Mouse (Mus musculus) CH12.LX (cell line): ENCODE data around the gene Atg10. TPM values are rescaled to one million over a fixed set of nuclear protein-coding genes. Genes with fewer than 3 reads are reported as not detected.

Source experiments
- DNase-seq: peaks from one replicate; pipeline ENCODE4 v3.0.0-alpha.2; 2013; ENCODE audit errors: extremely low read depth
- H3K27ac ChIP-seq: 2 replicates; pipeline ENCODE4 v1.5.1; 2012; ENCODE audit warnings: low read depth, mild to moderate bottlenecking, control low read depth, moderate library complexity; ENCODE audit not compliant: insufficient read depth
- H3K27me3 ChIP-seq: replicated peaks from 2 replicates; pipeline ENCODE3; 2012; ENCODE audit warnings: inconsistent platforms
- H3K36me3 ChIP-seq, 2 experiments: replicated peaks in 1 of 2; 2 replicates each; pipeline versions ENCODE3 to v1.6.1; 2012; ENCODE audit warnings: inconsistent platforms in 1 of 2, low read length in 1 of 2, mild to moderate bottlenecking in 1 of 2, mixed read lengths in 1 of 2, moderate library complexity in 1 of 2; ENCODE audit not compliant: control insufficient read depth in 1 of 2, insufficient read depth in 1 of 2
- H3K4me1 ChIP-seq, 2 experiments: 2 replicates each; pipeline ENCODE4 v1.6.1; 2012; ENCODE audit warnings: inconsistent platforms in 1 of 2, moderate library complexity in 1 of 2; ENCODE audit not compliant: insufficient read depth in 2 of 2, control insufficient read depth in 1 of 2
- H3K4me2 ChIP-seq: 2 replicates; pipeline ENCODE4 v1.6.1; 2012; ENCODE audit warnings: low read depth, mild to moderate bottlenecking, control low read depth; ENCODE audit not compliant: poor library complexity, insufficient read depth, severe bottlenecking
- H3K4me3 ChIP-seq, 3 experiments: fragments of 150-350 bp in 1 of 3; sonication (generic) in 1 of 3; replicated peaks in 1 of 3; 2 replicates each; pipeline versions ENCODE3 to v1.5.1; 2011 to 2012; ENCODE audit warnings: low read depth in 2 of 3, low read length in 2 of 3, mild to moderate bottlenecking in 2 of 3, moderate library complexity in 2 of 3, control low read depth in 1 of 3, improper control_type of control experiment in 1 of 3, inconsistent platforms in 1 of 3, mixed read lengths in 1 of 3; ENCODE audit not compliant: poor library complexity in 1 of 3
- H3K79me2 ChIP-seq: replicated peaks from 2 replicates; pipeline ENCODE4 v1.6.1; 2012; ENCODE audit warnings: mild to moderate bottlenecking, moderate library complexity; ENCODE audit not compliant: control insufficient read depth, poor library complexity, insufficient read depth, severe bottlenecking; ENCODE audit errors: extremely low read depth
- H3K9ac ChIP-seq: 2 replicates; pipeline ENCODE4 v1.6.1; 2012; ENCODE audit warnings: low read depth, mild to moderate bottlenecking, control low read depth, moderate library complexity; ENCODE audit not compliant: insufficient read depth
- H3K9me3 ChIP-seq: replicated peaks from 2 replicates; pipeline ENCODE3; 2012; ENCODE audit warnings: low read length, inconsistent platforms, mixed read lengths
- CTCF ChIP-seq, 2 experiments: IDR thresholded peaks in 1 of 2; conservative IDR thresholded peaks in 1 of 2; 2 replicates each; pipeline ENCODE4 v1.5.1; 2011 to 2012; ENCODE audit warnings: low read depth in 2 of 2, low read length in 2 of 2, improper control_type of control experiment in 1 of 2, inconsistent platforms in 1 of 2, mild to moderate bottlenecking in 1 of 2, moderate library complexity in 1 of 2
- E2F4 ChIP-seq: IDR thresholded peaks from 2 replicates; pipeline ENCODE4 v1.6.1; 2011; ENCODE audit warnings: low read depth, low read length, improper control_type of control experiment; ENCODE audit not compliant: insufficient replicate concordance
- ETS1 ChIP-seq: conservative IDR thresholded peaks from 2 replicates; pipeline ENCODE4 v1.6.1; 2012; ENCODE audit warnings: low read depth, mild to moderate bottlenecking, inconsistent platforms, low read length, improper control_type of control experiment, moderate library complexity
- GABPA ChIP-seq: IDR thresholded peaks from 2 replicates; pipeline ENCODE4 v1.6.1; 2012; ENCODE audit warnings: low read depth, low read length, improper control_type of control experiment, inconsistent platforms; ENCODE audit not compliant: insufficient replicate concordance
- HCFC1 ChIP-seq: IDR thresholded peaks from 2 replicates; pipeline ENCODE4 v1.6.1; 2012; ENCODE audit warnings: low read depth, mild to moderate bottlenecking, inconsistent platforms, low read length, improper control_type of control experiment
- JUN ChIP-seq: IDR thresholded peaks from 2 replicates; pipeline ENCODE4 v1.6.1; 2011; ENCODE audit warnings: low read depth, mild to moderate bottlenecking, low read length, improper control_type of control experiment, moderate library complexity; ENCODE audit not compliant: insufficient read depth
- JUND ChIP-seq: conservative IDR thresholded peaks from 2 replicates; pipeline ENCODE4 v1.6.1; 2011; ENCODE audit warnings: low read depth, low read length, improper control_type of control experiment
- KAT2A ChIP-seq: IDR thresholded peaks from 2 replicates; pipeline ENCODE4 v1.6.1; 2012; ENCODE audit warnings: low read length, improper control_type of control experiment, inconsistent platforms; ENCODE audit not compliant: insufficient replicate concordance
- MAFK ChIP-seq: IDR thresholded peaks from 2 replicates; pipeline ENCODE4 v1.6.1; 2011; ENCODE audit warnings: low read length, improper control_type of control experiment; ENCODE audit not compliant: insufficient replicate concordance
- MAX ChIP-seq: IDR thresholded peaks from 2 replicates; pipeline ENCODE4 v1.6.1; 2011; ENCODE audit warnings: low read length, improper control_type of control experiment
- MEF2A ChIP-seq: IDR thresholded peaks from 2 replicates; pipeline ENCODE4 v1.6.1; 2014; ENCODE audit warnings: low read depth, mild to moderate bottlenecking, inconsistent platforms, low read length, improper control_type of control experiment, borderline replicate concordance
- MYC ChIP-seq: IDR thresholded peaks from 2 replicates; pipeline ENCODE4 v1.6.1; 2011; ENCODE audit warnings: low read depth, mild to moderate bottlenecking, improper control_type of control experiment, low read length
- NELFE ChIP-seq: IDR thresholded peaks from 2 replicates; pipeline ENCODE4 v1.6.1; 2011; ENCODE audit warnings: low read depth, low read length, improper control_type of control experiment
- PAX5 ChIP-seq: IDR thresholded peaks from 2 replicates; pipeline ENCODE4 v1.6.1; 2012; ENCODE audit warnings: low read length, inconsistent platforms, mixed read lengths
- RCOR1 ChIP-seq: conservative IDR thresholded peaks from 2 replicates; pipeline ENCODE4 v1.6.1; 2012; ENCODE audit warnings: low read depth, mild to moderate bottlenecking, inconsistent platforms, low read length, improper control_type of control experiment
- TBP ChIP-seq: conservative IDR thresholded peaks from 2 replicates; pipeline ENCODE4 v1.6.1; 2011; ENCODE audit warnings: low read depth, low read length, improper control_type of control experiment
- UBTF ChIP-seq: IDR thresholded peaks from 2 replicates; pipeline ENCODE4 v1.6.1; 2012; ENCODE audit warnings: low read depth, mild to moderate bottlenecking, inconsistent platforms, low read length, improper control_type of control experiment, moderate library complexity
- ZC3H11A ChIP-seq: IDR thresholded peaks from 2 replicates; pipeline ENCODE4 v1.6.1; 2012; ENCODE audit warnings: low read depth, mild to moderate bottlenecking, inconsistent platforms, low read length, improper control_type of control experiment
- ZKSCAN1 ChIP-seq: IDR thresholded peaks from 2 replicates; pipeline ENCODE4 v1.6.1; 2012; ENCODE audit warnings: low read depth, inconsistent platforms, low read length, improper control_type of control experiment, borderline replicate concordance
- ZNF384 ChIP-seq: IDR thresholded peaks from 2 replicates; pipeline ENCODE4 v1.6.1; 2012; ENCODE audit warnings: low read depth, low read length, improper control_type of control experiment, inconsistent platforms
- dilution Hi-C: fragments of 300-500 bp; cut with MboI; formaldehyde crosslinking; loops from 2 replicates; pipeline ENCODE4 v1.14.3; 2020; ENCODE audit warnings: low sequenced_read_pairs; ENCODE audit not compliant: extremely low pct_unique_long_range_greater_than_20kb, extremely low pct_ligation_motif_present
- in situ Hi-C: fragments of 300-500 bp; cut with MboI; formaldehyde crosslinking; loops from 3 replicates; pipeline ENCODE4 v1.14.3; 2019; ENCODE audit warnings: low sequenced_read_pairs, low pct_ligation_motif_present, low pct_unique_long_range_greater_than_20kb, mixed read lengths
- polyA plus RNA-seq: library from polyadenylated mRNA; unstranded; fragments of >175 nt; gene quantifications from 2 replicates; pipeline ENCODE4 v1.2.1, GENCODE M21; 2012; ENCODE audit warnings: low read depth; ENCODE audit not compliant: insufficient read length
- total RNA-seq, 2 experiments: library from RNA; depleted of rRNA; stranded (reverse); fragments of 300-350 nt in 1 of 2; fragments of >200 nt in 1 of 2; gene quantifications; 2 replicates each; pipeline ENCODE4 v1.2.3; 2012 to 2014

Gene Atg10
- total and polyA plus RNA-seq, 3 experiments = 3.4 to 7.2 (median 4.2) TPM

DNA sequence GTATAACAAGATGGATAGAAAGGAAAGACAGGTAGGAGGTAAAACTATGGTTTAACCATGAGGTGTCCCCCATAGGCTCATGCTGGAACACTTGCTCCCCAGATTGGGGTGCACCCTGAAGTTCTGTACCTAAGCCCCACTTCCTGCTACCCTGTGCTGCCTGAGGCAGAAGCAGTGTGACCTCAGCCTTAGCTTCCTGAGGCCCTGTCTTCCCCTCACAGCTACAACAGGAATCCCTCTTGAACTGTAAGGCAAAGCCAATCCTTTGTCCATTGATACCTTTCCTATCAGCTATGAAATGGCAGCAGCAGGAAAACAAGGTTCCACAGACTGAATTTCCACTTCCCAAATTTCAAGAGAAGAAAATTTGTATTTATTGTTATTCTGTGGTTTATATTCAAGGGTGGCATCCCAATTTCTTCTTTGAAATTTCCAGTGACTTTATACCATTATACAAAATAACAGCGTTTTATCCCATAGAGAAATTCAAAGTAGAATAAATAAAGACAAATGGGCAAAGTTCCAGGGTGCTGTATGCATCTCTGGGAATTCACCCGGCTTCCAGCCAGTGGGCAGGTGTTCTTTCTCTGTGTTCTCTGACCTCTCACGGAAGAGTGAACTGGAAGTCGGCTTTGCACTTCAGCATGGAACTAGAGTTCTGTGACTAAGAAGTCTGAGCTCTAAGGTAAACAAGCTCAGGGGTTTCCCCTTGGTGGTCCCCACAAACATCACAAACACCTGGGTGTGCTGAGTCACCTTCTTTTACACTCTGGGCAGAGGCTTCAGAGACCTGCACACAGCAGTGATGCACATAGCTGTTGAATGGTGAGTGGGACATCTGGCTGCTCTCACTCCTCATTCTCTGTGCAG, 132.7 kb downstream of the Atg10 start:
- Histone ChIP-seq H3K9me3 (peaks cover 4% of the 10 kb centered on the region), H3K79me2 (no peaks in the 10 kb centered on the region), H3K4me2 (peak overlapping the region; percentile 22), H3K27me3 (no peaks in the 10 kb centered on the region), H3K4me1 (peaks cover 12 to 45% of the 10 kb centered on the region in 2 experiments), H3K27ac (no peak overlapping the region), H3K4me3 (no peak overlapping the region), H3K36me3 (no peaks in the 10 kb centered on the region), H3K9ac (no peak overlapping the region)
- in situ Hi-C loops (no loop called here), dilution Hi-C loops (no loop called here)
- no peak for TF ChIP-seq ZNF384
- TF ChIP-seq MAFK = peak; percentile 56; the same call in 1 of the 2 replicates
- no peak for TF ChIP-seq TBP
- peak; percentile 74 for TF ChIP-seq ETS1
- peak; percentile 78 for DNase-seq

DNA sequence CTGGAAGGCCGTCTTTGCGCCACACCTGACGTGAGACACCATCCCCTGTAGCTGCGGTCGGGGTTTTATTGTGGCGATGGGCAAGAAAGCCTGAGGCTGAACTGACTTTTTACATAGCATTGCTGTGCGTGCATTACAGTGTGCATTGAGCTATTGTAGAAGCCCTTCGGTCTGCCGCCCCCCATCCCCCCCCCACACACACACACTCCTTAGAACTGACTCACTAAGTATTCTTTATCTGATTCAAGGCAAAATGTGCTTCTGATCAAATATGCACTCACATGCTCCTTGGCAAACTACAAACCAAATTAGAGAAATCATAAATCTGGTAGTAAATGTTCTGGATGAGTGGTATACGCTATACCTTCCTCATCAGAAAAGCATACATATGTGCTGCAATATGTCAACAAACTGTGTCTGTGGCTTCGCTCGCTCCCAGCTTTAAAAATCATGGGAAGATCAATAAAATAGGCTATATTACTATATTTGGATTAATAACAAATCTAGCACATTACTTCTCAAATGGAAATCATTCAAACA, 137.3 kb downstream of the Atg10 start:
- in situ Hi-C loops = no loop called here
- Histone ChIP-seq H3K9me3 (peaks cover 4% of the 10 kb centered on the region), H3K4me3 (no peak overlapping the region), H3K79me2 (no peaks in the 10 kb centered on the region), H3K27me3 (no peaks in the 10 kb centered on the region), H3K4me1 (peaks cover 3 to 15% of the 10 kb centered on the region in 2 experiments), H3K4me2 (no peak overlapping the region), H3K36me3 (no peaks in the 10 kb centered on the region)
- no peak for DNase-seq
- no peak for TF ChIP-seq CTCF (conservative IDR thresholded peaks at IDR 0.05 in 1 of 2, IDR thresholded peaks at IDR 0.05 in 1 of 2; ENCODE audit: low read depth in 2 of 2, low read length in 2 of 2)
- TF ChIP-seq UBTF = no peak
- TF ChIP-seq ZNF384 = no peak
- no peak for TF ChIP-seq NELFE
- TF ChIP-seq PAX5 = no peak
- TF ChIP-seq ZKSCAN1 = no peak
- no peak for TF ChIP-seq GABPA
- no peak for TF ChIP-seq RCOR1
- TF ChIP-seq MAX = no peak
- TF ChIP-seq HCFC1 = no peak
- no peak for TF ChIP-seq TBP
- no peak for TF ChIP-seq MYC
- TF ChIP-seq MEF2A = no peak
- no peak for TF ChIP-seq JUN
- TF ChIP-seq KAT2A = no peak
- TF ChIP-seq JUND = no peak
- TF ChIP-seq ZC3H11A = no peak
- no peak for TF ChIP-seq E2F4
- TF ChIP-seq, all 38 proteins: peak for 0
- Histone ChIP-seq H3K27ac (no peak overlapping the region), H3K9ac (no peak overlapping the region)
- dilution Hi-C loops = no loop called here
